Mouse (Mus musculus) cerebellum, postnatal 36 days (tissue): ENCODE measurements around the gene Prkn.

Source experiments
- DNase-seq, 2 experiments: peaks; one replicate each; pipeline ENCODE4 v3.0.0; 2021 to 2022; ENCODE audit warnings: mixed read lengths in 2 of 2

Prkn gene

DNA sequence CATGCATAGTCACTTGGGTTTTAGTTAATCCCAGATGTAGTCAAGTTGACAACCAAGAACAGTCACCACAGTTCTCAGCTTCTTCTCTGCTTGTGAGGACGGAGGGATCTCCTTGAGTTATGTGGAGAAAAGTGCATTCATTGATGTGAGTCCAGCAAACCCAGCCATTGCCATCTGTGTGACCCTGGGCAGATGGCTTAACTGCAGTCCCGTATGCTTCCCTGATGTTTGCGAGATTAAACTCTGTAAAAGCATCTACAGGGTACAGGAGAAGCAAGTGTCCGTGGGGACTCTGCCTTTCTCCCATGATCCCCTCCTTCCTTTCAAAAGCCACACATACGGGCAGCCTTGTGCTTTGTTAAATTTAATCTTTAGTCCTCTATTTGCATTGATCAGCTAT is 157.1 kb downstream of the Prkn start:
- peak; percentile 8 for DNase-seq

DNA sequence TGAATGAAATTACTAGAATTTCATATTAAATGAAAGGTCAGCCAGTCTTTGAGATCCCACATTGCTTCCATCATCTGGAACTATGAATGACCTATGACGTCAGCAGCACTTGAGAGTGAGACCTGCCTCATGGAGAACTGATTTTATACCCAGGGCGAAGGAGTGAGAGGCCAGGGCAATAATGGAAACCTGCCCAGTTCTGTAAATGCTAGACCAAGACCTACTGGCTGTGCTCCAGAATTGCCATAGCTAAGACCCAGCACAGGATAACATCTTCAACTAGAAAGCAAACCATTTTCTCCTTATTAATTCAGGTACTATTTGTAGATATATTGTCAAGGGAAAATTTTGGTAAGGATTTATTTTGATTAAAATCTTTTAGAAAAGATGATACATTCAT is 183.2 kb downstream of the Prkn start:
- peak; percentile 12 to 15 for DNase-seq

DNA sequence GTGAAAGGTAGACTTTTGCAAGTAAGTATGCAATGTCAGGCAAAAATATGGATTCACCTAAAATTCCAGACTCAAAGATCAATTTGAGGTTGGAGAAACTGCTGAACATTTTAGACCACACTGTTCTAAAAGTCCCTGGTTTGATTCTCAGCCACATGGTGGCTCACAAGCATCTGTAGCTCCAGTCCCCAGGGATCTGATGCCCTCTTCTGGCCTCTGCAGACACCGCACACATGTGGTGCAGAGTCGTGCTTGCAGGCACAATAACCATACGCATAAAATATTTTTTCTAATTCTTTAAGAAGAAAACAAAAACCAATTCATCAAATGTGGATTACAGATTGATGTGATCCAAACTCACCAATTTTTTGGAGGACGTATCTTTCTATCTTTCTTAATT is 189.2 kb downstream of the Prkn start:
- DNase-seq = no peak

DNA sequence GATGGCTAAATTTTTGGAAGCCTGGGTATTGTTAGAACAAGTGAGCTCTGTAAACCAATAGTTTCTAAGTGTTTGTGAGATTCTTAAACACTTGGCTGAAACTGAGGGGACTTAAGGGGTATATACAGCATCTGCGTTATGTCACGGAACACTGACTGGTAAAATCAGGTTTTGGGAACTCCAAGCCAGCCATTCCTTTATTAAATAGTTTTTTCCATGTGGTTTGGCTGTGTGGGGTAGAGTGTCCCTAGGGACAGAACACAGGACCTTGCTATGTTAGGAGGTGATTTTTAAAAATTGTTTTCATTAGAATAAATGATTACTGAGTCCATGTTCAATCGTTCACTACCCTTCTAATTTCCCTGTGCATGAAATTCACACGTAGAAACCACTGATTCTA is 190.8 kb downstream of the Prkn start:
- DNase-seq = no peak

DNA sequence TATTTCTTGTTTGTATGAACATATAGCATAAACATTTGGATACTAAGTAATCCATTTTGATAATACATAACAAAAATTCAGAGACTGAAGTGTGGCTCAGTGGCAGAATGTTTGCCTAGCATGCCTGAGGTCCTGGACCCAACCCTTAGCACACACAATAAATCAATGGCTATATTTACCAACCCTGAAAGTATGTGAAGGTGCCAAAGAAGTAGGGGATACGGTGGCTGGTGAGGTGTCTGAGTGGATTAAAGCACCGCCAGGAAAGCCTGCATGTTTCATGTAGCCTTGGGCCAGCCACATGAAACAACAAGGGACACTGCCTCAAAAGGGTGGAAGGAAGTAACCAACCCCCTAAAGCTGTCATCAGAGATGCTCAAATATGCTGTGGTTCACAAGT is 192.2 kb downstream of the Prkn start:
- DNase-seq = no peak

DNA sequence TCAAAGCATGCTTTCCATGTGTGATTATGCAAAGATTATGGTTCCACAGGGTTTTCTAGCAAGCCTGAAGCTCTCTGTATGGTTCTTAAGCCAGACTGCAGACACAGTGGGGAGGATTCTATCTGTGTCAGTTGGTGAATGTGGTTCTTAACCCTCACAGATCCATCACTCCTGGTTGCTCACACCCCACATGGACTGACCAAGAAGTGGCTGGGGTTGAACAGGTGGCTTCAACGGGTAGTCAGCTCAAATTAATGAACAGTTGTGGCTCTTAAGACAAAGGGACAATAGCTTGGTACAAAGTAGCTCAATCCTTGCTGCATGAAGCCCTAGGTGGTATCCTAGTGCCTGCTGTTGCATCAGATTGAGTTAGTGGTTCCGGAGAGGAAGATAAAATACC is 193.4 kb downstream of the Prkn start:
- DNase-seq = peak; percentile 7 to 38

DNA sequence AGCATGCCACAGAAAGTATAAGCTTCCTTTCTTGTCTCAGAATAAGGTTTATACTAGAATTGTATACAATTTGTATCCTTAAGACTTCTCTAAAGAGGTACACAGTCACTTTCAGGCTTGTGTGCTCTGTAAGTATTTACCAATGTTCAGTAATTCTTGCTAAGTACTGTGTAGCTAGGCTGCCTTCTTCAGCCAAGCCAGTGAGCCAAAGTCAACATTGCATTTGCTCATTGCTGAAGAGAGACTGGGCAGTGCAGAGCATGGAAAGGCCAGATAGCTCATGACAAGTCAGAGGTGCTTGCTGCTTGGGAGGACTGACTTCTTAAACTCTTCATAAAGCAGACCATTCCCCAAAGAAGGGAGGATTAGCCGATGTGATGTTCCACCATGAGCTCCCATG is 198.1 kb downstream of the Prkn start:
- DNase-seq = no peak

DNA sequence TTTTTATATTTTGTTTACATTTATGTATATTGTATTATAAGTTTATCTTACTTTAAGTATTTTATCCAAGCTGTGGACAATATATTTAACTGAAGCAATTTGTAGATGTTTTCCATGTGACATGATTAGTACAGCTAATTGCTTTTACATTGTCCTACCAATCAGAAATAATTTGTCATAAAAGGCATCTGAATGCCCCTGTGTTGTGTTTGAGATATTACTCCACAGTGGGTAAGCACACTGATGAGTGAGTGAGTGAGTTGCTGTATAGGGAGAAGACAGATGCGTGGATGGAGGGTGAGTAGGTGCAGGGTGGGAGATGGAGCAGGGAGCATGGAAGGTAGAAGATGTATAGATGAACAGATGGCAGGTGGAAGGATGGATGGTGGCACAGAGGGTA is 218.8 kb downstream of the Prkn start:
- DNase-seq = no peak

DNA sequence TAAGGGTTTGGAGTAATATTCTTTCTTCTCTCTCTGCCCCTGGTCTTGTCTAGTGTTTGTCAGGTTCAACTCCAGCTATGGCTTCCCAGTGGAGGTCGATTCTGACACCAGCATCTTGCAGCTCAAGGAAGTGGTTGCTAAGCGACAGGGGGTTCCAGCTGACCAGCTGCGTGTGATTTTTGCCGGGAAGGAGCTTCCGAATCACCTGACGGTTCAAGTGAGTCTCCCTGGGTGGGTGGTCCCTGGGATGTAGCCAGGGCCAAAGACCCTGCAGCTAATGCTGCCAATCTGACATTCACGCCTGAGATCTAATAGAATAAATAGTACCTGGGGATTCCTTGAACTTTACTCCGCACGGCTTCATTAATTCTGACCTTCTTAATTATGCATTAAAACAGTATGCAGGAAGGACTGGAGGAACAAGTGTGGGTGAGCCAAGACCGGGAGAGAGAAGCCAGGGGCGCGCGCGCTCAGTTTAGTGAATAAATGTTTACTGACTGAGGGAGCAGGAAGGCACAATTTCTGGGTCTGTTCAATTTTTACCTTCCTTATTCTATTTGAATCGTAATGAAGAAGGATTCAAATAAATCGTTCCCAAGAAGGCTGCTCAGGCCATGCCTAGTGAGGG is 227.0 kb downstream of the Prkn start:
- peak; percentile 10 to 15 for DNase-seq

DNA sequence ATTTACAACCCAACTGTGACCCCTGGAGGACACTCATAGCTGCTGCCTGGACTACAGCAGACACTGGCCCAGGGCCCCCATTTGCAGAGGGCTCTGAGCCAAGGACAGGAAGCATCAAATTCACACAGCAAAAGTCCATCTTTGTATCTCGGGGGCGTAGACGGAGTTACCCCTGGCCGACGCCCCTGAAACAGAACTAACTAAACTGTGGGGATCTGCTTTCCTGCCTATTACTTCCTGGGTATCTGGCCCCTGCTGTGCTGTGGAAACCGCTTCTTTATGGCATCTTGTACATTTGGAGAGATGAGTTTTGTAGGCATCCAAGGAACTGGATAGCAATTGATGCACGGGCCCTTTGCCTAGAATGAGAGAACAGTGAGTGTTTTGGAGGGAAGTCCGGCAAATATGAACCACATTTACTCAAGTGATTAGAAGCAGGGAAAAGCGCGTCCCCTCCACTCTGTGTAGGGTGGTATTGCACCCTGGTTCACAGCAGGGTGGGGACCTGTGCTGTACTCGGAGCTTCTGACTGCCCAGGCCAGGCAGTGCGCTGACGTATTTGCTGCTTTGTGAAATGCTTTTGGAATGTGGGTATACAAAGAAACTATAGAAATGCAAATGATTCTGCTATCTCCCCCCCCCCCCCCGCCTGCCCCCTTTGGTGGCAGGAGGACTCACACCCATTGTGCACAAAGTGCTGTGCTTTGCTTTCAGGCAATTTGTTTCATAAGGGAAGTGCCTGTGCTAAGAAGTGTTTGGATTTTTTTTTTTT is 227.7 kb downstream of the Prkn start:
- DNase-seq = peak; percentile 76

DNA sequence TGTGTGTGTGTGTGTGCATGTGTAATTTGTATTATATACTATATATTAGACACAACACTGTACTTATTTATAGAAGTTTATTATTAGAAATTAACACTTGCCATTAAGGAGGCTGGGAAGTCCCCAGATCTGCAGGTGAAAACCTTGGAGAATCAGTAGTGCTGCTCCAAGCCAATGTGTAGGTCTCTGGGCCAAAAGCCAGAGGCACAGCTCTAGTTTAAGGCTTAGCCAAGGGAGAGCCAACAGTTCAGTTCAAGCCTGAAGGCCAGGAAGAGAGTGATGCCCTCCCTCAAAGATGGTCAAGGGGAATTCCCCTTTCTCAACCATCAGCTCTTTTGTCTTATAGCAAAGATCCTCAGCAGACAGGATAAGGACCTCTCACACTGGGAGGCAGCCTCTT is 230.8 kb downstream of the Prkn start:
- DNase-seq = peak in 1 of 2 experiments; percentile 32

DNA sequence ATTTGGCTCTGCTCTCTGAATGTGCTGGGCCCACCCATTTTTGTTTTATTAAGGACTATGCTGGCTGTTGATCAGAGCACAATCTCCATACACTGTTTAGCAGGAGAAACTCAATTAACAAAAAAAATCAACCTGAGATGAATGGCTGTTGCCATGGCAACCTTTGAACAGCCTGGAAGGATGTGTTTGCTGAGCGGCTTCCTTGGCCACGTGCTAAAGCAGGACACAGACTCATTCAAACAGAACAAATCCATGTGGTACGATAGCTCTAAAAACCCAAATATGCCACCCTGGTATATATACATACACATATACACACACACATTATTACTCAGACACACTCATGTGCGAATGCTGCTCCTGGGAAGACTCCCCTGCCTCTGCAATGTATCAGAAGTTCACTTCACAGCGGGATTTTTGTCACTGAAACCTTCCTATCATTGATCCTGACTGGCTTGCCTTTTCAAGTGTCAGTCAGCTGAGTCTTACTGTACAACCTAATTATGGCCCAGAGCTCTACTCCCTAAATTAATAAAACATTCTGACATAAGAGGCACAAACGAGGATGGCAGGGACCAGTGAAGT is 236.2 kb downstream of the Prkn start:
- DNase-seq = no peak

DNA sequence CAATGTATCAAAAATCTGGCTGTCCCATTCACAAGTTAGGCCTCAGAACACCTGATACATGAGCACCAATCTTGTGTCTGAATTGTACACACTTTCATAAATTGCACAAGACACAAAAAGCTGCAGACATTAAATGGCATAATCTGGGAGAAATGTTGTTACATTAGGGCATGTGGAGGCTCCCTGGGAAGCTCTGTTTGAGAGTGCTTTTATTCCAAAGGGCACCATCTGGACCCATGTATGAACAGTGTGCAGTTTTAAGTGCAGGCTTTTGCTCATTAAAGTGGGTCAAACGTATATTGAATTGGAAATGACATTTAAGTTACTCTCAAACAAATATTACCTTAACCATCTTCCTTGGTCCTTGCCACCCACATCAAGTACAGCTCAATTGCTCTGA is 246.3 kb downstream of the Prkn start:
- peak; percentile 33 to 58 for DNase-seq

DNA sequence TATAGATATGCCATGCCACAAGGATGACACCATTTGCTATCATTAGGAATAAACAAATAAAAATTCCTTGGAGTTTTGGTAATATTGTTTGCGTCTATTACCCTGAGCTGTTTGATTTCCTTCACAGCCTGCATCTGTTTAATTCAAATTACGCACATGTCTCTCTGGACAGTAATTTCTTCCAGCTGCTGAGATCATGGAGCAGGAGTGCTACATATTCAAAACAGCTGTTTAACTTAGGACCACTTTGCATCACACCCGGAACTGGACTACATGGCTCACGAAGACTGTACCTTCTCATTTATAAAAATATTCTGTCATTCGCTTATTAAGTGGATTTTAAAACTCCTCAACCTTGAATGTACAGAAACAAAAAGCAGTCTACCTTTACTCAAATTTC is 246.9 kb downstream of the Prkn start:
- no peak for DNase-seq

DNA sequence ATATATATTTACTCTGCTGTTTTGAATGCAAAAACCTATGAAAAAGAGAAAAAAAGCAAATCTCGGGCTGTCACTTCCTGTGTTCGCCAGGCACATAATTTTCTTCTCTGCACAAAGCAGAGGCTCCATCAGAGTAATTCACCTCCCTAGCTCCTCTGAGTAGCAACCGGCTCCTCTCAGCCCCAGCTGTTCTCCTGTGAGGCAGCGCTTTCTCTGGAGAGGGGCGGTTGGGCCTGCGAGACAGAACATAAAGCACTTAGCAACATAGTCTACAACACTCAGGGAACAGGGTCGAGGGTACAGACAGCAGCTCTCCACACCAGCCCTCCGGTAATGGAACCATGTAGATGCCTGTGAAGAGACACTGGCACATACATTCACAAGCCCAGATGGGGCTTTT is 247.6 kb downstream of the Prkn start:
- DNase-seq = no peak

DNA sequence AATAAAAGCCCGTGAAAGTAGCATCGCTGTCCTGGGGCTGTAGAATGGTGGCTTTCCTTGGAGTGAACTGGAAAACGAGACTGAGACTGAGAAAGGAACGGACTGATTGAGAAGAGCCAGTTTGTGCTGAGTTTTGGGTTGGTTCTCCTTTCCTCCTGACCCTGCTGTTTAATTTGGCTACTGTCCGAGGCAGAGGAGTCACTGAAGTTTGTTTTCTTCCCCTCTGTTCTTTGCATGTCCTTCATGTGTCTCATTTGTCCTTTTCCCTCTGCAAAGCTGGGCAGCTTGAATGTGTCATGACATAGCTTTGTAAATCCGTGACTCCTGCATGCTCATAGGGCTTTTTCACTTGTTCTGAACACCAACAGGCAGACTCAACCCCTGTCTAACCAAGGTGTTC is 249.2 kb downstream of the Prkn start:
- DNase-seq = no peak

DNA sequence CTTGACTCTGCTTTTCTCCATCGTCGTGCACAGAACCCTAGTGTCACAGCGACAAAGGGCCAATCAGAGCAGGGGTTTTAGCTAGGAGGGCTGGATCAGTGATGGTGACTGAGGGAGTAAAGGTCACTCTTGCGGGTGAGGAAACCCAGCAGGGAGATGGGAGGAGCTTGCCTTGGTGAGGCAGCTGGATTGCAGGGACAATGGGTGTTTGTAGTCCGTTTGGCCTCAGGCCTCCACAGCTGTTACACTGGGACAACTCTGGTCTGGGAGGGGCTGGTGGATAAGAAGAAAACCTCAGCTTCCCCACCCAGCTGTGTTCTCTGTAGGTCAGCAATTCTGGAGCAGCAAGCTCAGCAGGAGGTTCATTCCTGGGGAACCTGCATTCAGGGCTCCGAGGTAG is 252.7 kb downstream of the Prkn start:
- no peak for DNase-seq

DNA sequence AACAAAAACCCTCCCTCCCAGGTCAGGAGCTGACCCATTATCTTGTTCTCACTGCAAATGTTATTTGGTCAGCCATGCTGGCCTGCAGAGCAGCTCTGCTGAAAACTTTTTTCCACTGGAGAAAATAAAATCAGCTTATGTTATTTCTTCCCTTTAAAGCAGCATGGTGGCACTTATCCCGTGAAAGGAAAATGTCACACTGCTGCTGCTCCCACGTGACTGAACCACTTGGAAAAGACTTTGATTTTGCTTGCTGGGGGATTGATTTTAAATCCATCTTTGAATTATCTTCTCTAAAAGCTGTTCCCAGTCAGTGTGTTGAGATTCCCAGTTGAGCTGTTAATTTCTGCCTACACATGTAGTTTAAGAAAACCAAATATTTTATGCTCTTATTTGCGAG is 253.1 kb downstream of the Prkn start:
- no peak for DNase-seq

DNA sequence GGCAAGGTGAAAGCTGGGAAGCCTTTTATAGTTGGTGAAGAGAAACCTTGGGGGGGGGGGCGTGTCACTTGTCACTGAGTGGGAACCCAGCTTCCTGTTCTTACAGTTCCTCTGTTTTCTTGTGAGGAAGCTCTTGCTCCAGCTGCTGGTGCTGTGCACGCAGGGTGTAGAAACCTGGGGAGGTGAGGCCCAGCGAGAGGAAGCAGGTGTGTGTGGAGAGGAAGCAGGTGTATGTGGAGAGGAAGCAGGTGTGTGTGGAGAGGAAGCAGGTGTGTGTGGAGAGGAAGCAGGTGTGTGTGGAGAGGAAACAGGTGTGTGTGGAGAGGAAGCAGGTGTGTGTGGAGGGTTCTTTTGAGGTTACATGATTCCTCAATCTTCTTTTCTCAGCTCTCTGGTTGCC is 266.8 kb downstream of the Prkn start:
- no peak for DNase-seq

DNA sequence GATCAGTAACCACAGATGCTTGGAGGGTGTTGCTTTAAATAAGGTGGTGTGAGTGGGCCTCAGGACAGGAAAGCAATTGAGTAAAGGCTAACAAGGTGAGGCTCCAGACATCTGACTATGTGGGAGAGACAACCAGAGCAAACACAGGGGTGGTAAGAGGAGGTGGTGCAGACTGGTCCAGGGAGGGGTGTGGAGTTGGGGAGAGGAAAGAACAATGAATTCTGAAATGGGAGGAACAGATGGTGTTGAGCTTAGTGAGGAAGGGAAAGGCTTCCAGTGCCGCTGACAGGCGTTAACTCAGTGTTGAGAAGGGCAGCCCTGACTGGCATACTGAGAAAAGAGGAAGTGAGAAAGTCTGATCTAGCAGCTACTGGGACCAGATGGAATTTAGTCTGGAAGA is 267.7 kb downstream of the Prkn start:
- no peak for DNase-seq

DNA sequence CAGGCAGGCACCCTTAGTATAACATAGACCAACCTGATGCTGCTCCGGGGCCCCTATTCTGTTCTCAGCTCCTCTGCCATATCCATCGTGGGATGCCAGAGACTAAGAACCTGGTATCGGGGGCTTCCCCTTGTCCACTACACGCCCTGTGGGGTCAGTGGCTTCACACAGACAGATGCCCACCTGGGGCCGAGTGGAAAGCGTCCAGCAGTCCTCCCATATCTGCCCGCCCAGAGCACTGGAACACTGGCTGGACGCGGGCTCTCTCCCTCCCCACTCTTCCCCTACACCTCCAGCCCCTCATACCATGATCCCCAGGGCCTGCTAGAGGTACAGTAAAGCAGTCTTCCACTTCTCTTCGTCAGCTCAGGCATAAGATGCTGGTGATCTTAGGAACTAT is 277.3 kb downstream of the Prkn start:
- DNase-seq = no peak

DNA sequence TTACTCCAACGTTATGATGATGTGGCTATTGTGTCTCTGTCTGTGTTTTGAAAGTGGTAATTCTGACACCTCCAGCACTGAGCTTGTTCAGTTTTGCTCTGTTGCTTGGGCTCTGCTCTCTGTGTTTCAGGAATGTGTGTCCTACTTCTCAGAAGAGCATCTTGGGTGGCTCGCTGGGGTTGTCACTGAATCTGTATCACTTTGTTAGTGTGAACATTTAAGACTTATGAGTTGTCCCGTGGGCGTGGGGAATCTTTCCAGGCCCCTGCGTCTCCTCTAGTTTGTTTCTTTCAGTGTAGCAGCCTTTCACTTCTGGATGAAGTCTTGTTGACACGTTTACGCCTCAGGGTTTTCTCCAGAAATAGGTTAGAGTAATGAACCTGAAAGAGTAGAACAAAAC is 283.9 kb downstream of the Prkn start:
- DNase-seq = no peak

DNA sequence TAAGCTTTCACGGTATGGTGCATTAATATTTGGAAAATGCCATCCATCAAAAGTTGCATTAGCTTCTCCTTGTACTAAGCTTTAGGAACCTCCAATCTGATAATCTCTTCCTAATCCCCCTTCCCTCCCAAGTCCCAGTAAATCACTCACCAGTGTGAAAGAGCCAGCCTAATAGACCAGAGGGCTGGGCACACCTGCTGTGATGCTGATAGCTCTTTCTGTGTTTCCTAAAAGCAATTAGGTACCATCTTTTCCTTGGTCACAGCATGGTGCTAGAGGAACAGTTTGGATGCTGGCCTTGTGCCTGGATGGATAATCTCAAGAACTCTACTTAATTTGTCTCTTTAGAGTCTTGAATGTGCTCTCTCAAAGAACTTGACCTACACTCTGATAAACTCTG is 287.0 kb downstream of the Prkn start:
- DNase-seq = no peak

DNA sequence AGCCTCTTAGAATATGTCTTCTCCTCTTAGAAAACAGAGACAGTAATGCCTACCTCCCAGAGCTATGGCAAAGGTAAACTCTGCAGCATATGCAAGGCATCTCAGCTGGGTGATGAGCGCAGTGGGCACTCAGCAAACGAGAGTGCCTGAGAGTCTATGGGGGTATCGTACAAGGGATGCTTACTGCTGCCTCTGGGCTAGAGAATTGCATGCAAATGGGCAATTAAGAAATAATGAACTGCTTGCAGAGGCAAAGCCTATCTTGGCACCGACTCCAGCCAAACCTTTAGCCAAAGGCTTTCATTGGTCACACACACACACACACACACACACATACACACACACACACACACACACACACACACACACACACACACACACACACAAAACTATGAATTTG is 290.7 kb downstream of the Prkn start:
- DNase-seq = no peak

DNA sequence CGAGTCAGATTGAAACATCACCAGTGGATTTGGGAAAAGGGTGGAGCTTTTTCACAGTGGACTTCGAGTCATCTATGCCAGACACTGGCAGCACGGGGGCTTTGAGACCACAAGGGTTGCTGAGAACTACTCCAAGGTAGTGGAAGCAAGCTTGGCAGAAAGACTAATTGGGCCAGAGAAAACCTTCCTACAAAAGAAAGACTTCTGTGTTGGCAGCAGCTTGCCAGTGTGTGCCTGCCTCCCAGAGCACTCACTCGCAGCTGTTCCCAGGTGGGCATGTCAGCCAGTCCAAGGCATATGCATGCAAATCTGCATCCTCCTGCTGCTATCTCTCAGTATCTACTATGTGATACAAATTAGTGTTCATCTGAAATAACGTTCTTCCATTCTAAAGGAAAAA is 302.1 kb downstream of the Prkn start:
- DNase-seq = no peak
